Mouse (Mus musculus): ENCODE measurements at regions not wholly inside any gene's neighbourhood (a gene's known extent, or its start where the extent isn't known, plus 50 kb on each side); places are given as distances from the start of the nearest gene placed in this dataset.

- TF ChIP-seq POLR2A (IDR thresholded peaks at IDR 0.05; ENCODE audit: control insufficient read depth, low read depth, low read length): no peak
- no peak for TF ChIP-seq CTCF (IDR thresholded peaks at IDR 0.05; ENCODE audit: control insufficient read depth, insufficient read depth, insufficient replicate concordance, low read depth, low read length)
Measured at GRCm38 (mm10) chr16:87239105-87239504, 114.9 kb upstream of the N6amt1 start.
